Mouse (Mus musculus): ENCODE measurements around the gene Fam192a. TPM values are rescaled to one million over a fixed set of nuclear protein-coding genes. Genes with fewer than 3 reads are reported as not detected.
A peak's percentile ranks its signal among the peaks of the same experiment; 100 is the strongest.

Gene Fam192a
- 26.9 and 35.9 TPM in 2 replicates for total RNA-seq (2012; rRNA removed)

DNA sequence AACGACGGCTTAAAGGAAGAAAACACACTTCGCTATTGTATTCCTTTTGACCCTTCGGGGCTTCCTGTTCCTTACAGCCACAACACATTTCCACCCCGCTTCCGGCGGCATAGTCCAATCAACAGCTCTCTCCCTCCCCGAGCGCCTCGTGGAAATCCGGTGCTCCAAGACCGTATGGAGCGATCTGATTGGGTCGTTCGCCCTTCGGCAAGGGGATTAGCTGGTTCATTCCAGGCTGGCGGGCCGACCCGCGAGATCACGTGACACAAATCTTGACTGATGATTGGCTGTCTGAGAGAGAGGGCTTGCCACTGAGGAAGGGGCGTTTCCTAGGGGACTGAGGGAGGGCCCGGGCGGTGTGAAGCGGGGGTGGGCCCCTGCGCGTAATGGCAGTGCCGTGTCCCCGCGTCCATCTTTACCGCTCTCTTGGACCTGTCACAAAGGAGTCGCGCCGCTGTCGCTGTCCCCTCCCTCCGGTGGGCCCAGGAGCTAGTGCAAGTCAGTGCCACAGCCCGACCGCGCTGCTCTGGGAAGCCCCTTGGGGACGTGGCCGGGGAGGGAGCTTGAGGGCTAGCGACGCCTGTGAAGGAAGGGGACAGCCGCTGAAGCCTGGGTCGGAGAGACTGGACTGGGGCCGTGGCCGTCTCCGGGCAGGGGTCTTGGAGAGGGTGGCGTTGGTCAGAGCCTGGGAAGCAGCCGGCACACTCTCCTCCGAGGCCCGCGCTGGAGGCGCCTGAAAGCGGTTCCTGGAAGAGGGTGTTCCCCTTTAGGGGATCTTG is at the start of gene Fam192a, which contains the start of gene Rspry1:
Gene Fam192a (minus strand): TSS at position 391 of the 779 bp plus-strand sequence.
Gene Rspry1 (plus strand): TSS at position 331 of the 779 bp plus-strand sequence.
- in situ Hi-C loops (cut with MboI; ENCODE audit: low sequenced_read_pairs in 2 of 2, unreplicated experiment in 2 of 2): no loop called here
- H3K36me3 ChIP-seq (ENCODE audit: control insufficient read depth, insufficient read depth, low read length, poor library complexity, severe bottlenecking): no peaks in the 10 kb centered on the region
- H3K4me3 ChIP-seq (ENCODE audit: insufficient read depth in 1 of 2, low read depth in 1 of 2, low read length in 2 of 2, poor library complexity in 1 of 2, severe bottlenecking in 1 of 2): peak within 1 kb of the TSS; percentile 82 to 83
- H3K4me1 ChIP-seq (ENCODE audit: control insufficient read depth in 2 of 2, insufficient read depth in 2 of 2, low read length in 2 of 2, poor library complexity in 1 of 2): peaks cover 0 to 2% of the 10 kb centered on the region in 2 experiments; a peak in 1 of 4 replicates
- DNase-seq (ENCODE audit: low read depth, low spot score): peak; percentile 99
- peak within 1 kb of the TSS; percentile 60 for H3K27ac ChIP-seq (ENCODE audit: insufficient read depth, low read depth, low read length, poor library complexity, severe bottlenecking)
- H3K9ac ChIP-seq (ENCODE audit: insufficient read depth, low read depth, low read length, poor library complexity, severe bottlenecking): peak within 1 kb of the TSS; percentile 90
- no peak for TF ChIP-seq CHD2 (IDR thresholded peaks at IDR 0.05; ENCODE audit: low read depth, low read length)
- no peak for TF ChIP-seq MAFK (IDR thresholded peaks at IDR 0.05; ENCODE audit: insufficient read depth, low read depth, low read length)
- TF ChIP-seq ZC3H11A (IDR thresholded peaks at IDR 0.05; ENCODE audit: borderline replicate concordance, low read depth, low read length): no peak
- TF ChIP-seq ZNF384 (IDR thresholded peaks at IDR 0.05; ENCODE audit: low read depth, low read length): no peak
- TF ChIP-seq HCFC1 (IDR thresholded peaks at IDR 0.05; ENCODE audit: borderline replicate concordance, insufficient read depth, low read length): no peak
- H3K9me3 ChIP-seq (ENCODE audit: control insufficient read depth, insufficient read depth, low read depth, low read length): no peaks in the 10 kb centered on the region

DNA sequence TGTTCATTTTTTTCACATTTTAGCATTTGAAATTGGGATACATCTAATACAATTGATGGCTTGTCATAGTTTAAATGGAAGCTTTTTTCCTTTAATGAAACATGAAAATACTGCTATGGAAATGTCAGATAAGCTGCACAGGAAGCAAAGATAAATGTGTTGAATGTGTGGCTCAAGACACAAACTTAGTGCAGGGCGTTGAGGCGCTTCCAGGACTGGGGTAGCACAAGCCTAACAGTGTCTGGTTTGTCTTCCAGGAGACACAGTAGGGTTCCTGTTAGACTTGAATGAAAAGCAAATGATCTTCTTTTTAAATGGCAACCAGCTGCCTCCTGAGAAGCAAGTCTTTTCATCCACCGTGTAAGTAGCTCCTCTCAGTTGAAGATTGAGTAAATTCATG is 47.7 kb upstream of the Fam192a start:
- Histone ChIP-seq H3K9me3 (ENCODE audit: control insufficient read depth, insufficient read depth, low read depth, low read length) (no peaks in the 10 kb centered on the region), H3K4me3 (ENCODE audit: insufficient read depth in 1 of 2, low read depth in 1 of 2, low read length in 2 of 2, poor library complexity in 1 of 2, severe bottlenecking in 1 of 2) (no peak overlapping the region), H3K36me3 (ENCODE audit: control insufficient read depth, insufficient read depth, low read length, poor library complexity, severe bottlenecking) (0 out of 2 replicates have a peak, but pooled peaks cover 2% of the 10 kb centered on the region), H3K27ac (ENCODE audit: insufficient read depth, low read depth, low read length, poor library complexity, severe bottlenecking) (no peak overlapping the region), H3K4me1 (ENCODE audit: control insufficient read depth in 2 of 2, insufficient read depth in 2 of 2, low read length in 2 of 2, poor library complexity in 1 of 2) (no peaks in the 10 kb centered on the region), H3K9ac (ENCODE audit: insufficient read depth, low read depth, low read length, poor library complexity, severe bottlenecking) (no peak overlapping the region)
- no peak for DNase-seq (ENCODE audit: low read depth, low spot score)
- in situ Hi-C loops (cut with MboI; ENCODE audit: low sequenced_read_pairs in 2 of 2, unreplicated experiment in 2 of 2): no loop called here
- TF ChIP-seq ZNF384 (IDR thresholded peaks at IDR 0.05; ENCODE audit: low read depth, low read length): no peak
- TF ChIP-seq HCFC1 (IDR thresholded peaks at IDR 0.05; ENCODE audit: borderline replicate concordance, insufficient read depth, low read length): no peak
- no peak for TF ChIP-seq CHD2 (IDR thresholded peaks at IDR 0.05; ENCODE audit: low read depth, low read length)
- no peak for TF ChIP-seq MAFK (IDR thresholded peaks at IDR 0.05; ENCODE audit: insufficient read depth, low read depth, low read length)
- no peak for TF ChIP-seq ZC3H11A (IDR thresholded peaks at IDR 0.05; ENCODE audit: borderline replicate concordance, low read depth, low read length)

DNA sequence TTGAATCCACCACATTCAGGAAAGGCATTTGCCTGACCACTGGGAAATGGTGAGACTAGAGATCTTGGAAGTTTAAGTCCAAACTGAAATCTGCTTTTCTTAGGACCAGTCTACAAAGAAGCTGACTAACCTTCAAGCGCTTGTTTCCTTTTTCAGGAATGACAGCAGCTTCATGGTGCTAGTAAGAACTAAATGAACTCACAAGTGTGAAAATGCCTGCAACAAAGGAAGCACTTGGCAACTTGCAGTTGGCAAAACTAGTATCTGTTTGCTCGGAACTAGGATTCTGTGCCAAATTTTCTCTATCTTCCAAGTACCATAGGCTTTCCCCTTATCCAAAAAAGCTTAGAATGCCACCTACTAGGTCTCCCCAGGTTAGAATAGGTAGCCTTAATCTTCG is 44.4 kb upstream of the Fam192a start:
- DNase-seq (ENCODE audit: low read depth, low spot score): no peak
- no peak overlapping the region for H3K4me3 ChIP-seq (ENCODE audit: insufficient read depth in 1 of 2, low read depth in 1 of 2, low read length in 2 of 2, poor library complexity in 1 of 2, severe bottlenecking in 1 of 2)
- TF ChIP-seq MAFK (IDR thresholded peaks at IDR 0.05; ENCODE audit: insufficient read depth, low read depth, low read length): no peak
- no peak for TF ChIP-seq HCFC1 (IDR thresholded peaks at IDR 0.05; ENCODE audit: borderline replicate concordance, insufficient read depth, low read length)
- no peak for TF ChIP-seq ZC3H11A (IDR thresholded peaks at IDR 0.05; ENCODE audit: borderline replicate concordance, low read depth, low read length)
- no peak for TF ChIP-seq CHD2 (IDR thresholded peaks at IDR 0.05; ENCODE audit: low read depth, low read length)
- no peak for TF ChIP-seq ZNF384 (IDR thresholded peaks at IDR 0.05; ENCODE audit: low read depth, low read length)
- no peak overlapping the region for H3K27ac ChIP-seq (ENCODE audit: insufficient read depth, low read depth, low read length, poor library complexity, severe bottlenecking)
- H3K9ac ChIP-seq (ENCODE audit: insufficient read depth, low read depth, low read length, poor library complexity, severe bottlenecking): no peak overlapping the region
- in situ Hi-C loops (cut with MboI; ENCODE audit: low sequenced_read_pairs in 2 of 2, unreplicated experiment in 2 of 2): no loop called here
- H3K4me1 ChIP-seq (ENCODE audit: control insufficient read depth in 2 of 2, insufficient read depth in 2 of 2, low read length in 2 of 2, poor library complexity in 1 of 2): no peaks in the 10 kb centered on the region
- 0 out of 2 replicates have a peak, but pooled peaks cover 2% of the 10 kb centered on the region for H3K36me3 ChIP-seq (ENCODE audit: control insufficient read depth, insufficient read depth, low read length, poor library complexity, severe bottlenecking)
- no peaks in the 10 kb centered on the region for H3K9me3 ChIP-seq (ENCODE audit: control insufficient read depth, insufficient read depth, low read depth, low read length)

DNA sequence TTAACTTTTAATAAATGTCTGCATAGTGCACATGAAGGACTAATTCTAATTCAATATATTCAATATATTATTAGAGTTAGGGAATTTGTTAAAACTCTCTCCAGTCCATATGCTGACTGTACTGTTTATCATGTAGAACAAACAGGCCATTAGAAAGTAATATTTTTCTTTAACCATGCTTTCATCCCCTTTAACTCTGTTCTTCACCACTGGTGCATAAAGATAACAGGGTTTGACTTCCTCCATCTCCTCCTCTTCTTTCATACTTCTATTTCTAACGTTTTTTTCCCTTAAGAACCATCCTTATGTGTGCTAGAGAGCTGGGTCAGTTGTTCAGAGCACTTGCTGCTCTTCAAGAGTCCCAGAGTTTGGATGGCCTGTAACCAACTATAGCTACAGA is 43.4 kb upstream of the Fam192a start:
- 0 out of 2 replicates have a peak, but pooled peaks cover 2% of the 10 kb centered on the region for H3K36me3 ChIP-seq (ENCODE audit: control insufficient read depth, insufficient read depth, low read length, poor library complexity, severe bottlenecking)

More for the DNA sequence above, 43.4 kb upstream of the Fam192a start:
- TF ChIP-seq HCFC1 (IDR thresholded peaks at IDR 0.05; ENCODE audit: borderline replicate concordance, insufficient read depth, low read length): no peak
- TF ChIP-seq ZC3H11A (IDR thresholded peaks at IDR 0.05; ENCODE audit: borderline replicate concordance, low read depth, low read length): no peak
- no peak for TF ChIP-seq MAFK (IDR thresholded peaks at IDR 0.05; ENCODE audit: insufficient read depth, low read depth, low read length)
- TF ChIP-seq ZNF384 (IDR thresholded peaks at IDR 0.05; ENCODE audit: low read depth, low read length): no peak
- no peak for TF ChIP-seq CHD2 (IDR thresholded peaks at IDR 0.05; ENCODE audit: low read depth, low read length)
- Histone ChIP-seq H3K4me3 (ENCODE audit: insufficient read depth in 1 of 2, low read depth in 1 of 2, low read length in 2 of 2, poor library complexity in 1 of 2, severe bottlenecking in 1 of 2) (no peak overlapping the region), H3K9ac (ENCODE audit: insufficient read depth, low read depth, low read length, poor library complexity, severe bottlenecking) (no peak overlapping the region), H3K9me3 (ENCODE audit: control insufficient read depth, insufficient read depth, low read depth, low read length) (no peaks in the 10 kb centered on the region), H3K4me1 (ENCODE audit: control insufficient read depth in 2 of 2, insufficient read depth in 2 of 2, low read length in 2 of 2, poor library complexity in 1 of 2) (no peaks in the 10 kb centered on the region), H3K27ac (ENCODE audit: insufficient read depth, low read depth, low read length, poor library complexity, severe bottlenecking) (no peak overlapping the region)
- in situ Hi-C loops (cut with MboI; ENCODE audit: low sequenced_read_pairs in 2 of 2, unreplicated experiment in 2 of 2): no loop called here
- no peak for DNase-seq (ENCODE audit: low read depth, low spot score)

Data from ES-E14 (cell line).